Mouse (Mus musculus) frontal cortex, postnatal 10 days (tissue): Measurements from ENCODE around the gene Cst9.

Experiments
- DNase-seq, 2 experiments: peaks; one replicate each; pipeline ENCODE4 v3.0.0; 2022; ENCODE audit warnings: low spot score in 2 of 2, mixed read lengths in 1 of 2

The Cst9 gene

DNA sequence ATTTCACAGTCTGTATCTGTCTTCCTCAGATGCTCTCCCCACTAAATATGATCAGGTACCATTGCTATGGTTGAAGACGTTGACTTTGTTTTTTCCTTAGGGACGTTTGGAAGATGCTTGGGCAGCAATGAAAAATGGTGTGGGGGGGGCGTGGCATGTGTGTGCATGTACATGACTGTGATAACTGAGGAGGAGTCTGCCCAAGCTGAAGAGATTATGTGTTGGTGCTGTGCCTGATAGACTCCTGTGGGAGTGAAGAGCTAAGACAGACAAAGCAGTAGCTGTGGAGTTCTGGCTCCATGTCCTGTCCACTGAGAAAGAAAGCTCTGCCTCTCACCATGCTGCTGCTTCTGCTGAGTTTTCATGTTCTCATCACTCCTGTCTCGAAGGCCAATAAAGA lies at the start of gene Cst9:
TSS of gene Cst9 (plus strand) at position 236 of the 400 bp plus-strand sequence.
- no peak for DNase-seq

DNA sequence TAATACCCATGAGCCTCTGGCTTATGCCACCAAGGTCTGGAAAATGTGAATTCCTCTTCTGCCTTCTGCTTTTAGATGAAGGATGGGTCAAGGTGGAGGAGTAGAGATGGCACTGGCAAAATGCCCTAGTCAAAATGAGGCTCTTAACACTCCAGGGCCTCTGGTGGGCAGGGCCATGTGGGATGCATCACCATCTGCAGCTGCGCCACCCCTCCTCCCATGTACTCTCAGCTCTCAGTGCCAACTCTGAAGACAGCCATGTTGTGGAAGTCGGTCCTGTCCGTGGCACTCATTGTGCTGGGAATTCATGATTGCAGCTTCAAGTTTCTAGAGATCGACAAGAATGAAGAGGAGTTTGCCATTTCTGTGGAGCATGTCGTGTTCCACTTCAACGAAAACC lies 45.8 kb upstream of the Cst9 start, which contains the start of gene Cst12:
TSS of gene Cst12 (plus strand) at position 220 of the 400 bp plus-strand sequence.
- DNase-seq, result no peak

DNA sequence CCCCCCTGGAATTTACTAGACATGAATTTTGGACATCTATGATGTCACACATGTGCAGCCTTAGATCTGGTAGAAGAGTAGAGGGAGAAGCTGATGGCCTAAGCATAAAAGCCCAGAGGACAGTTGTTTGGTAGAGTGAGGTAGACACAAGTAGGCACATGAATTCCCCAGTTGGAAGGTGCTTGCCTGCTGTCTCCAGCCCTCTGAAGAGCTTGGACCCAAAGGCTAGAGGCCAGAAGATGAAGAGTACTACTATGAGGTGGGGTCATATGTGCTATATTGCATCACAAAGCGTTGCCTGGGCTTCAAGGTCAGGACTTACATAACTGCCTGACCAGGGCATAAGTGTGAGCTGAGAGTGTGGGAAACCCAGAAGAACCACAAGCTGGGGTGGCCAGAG lies 36.5 kb upstream of the Cst9 start, which contains the start of gene Cst8:
TSS of gene Cst8 (plus strand) at position 301 of the 400 bp plus-strand sequence.
- DNase-seq, result no peak

DNA sequence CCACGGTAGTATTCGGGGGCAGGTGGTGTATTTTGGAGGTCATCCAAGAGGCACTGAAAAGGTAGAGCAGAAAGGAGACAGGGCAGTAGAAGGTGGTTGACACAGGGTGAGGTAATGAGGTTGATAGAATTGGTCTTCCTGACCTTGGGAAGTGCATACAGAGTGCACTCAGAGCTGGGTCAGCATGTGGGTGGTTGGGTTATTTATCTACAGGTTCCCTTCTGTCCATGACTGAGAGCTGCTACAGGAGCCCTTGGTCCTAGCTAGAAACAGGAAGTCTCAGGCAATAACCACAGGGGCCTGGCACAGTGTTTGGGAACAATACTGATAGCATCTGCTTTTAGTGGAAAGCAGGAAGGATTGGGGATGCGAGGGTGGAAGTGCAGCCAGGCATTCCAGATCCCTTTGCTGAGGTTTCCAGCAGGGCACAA lies 33.4 kb upstream of the Cst9 start:
- DNase-seq, result no peak

DNA sequence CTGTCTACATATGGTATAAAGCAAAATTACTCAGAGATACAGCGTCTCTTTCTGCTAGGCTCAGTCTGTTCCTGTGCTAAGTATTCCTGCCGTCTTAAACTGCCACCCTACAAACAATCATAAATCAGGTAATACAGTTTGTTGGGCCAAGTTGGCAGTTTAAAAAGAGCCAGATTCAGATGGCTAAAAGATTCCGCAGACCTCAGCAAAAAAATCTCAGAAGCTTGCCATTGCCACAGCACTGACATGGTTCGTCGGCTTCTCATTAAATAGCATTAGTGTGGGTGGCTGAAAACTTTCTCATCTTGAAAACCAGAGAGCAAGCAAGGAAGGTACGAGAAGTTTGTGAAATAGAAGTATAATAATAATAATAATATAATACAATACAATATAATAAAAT lies 28.3 kb upstream of the Cst9 start:
- no peak for DNase-seq

DNA sequence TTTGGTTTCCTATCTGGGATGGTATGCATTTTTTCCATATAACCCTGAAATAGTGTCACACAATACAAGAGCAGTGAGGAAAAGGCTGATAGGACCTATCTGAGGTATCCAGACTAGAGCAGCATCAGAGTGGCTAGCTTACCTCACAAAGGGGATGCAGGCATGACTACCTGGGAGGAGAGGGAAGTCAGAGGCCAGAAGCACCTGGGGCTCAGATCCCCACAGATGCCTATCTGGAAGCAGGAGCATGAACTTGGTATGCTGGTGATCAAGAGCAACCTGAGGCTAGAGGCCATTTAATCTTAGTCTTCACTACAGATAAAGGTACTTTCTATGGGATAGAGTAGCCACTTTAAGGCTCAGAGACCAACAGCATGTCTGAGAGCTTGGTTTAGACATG lies 15.0 kb upstream of the Cst9 start, which contains the start of gene Cst13:
TSS of gene Cst13 (plus strand) at position 173 of the 400 bp plus-strand sequence.
- no peak for DNase-seq

DNA sequence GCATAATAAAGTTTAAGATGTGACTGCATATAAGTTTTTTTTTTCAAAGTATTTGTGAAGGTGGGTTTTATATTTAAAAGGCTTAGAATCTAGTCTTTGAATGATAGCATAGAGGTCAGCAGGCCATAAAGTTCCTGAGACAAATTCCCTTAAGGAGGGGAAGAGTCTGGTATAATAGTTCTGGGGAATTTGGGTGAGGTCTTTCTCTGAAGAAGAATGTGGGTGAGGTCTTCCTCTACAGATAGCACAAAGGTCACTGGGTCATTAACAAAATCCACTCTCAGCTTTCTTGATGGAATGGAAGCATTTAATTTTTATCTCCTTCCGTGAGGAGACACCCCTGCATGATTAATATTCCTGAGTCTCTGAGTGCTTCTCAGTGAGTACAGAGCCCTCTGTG lies 9.0 kb upstream of the Cst9 start:
- no peak for DNase-seq

DNA sequence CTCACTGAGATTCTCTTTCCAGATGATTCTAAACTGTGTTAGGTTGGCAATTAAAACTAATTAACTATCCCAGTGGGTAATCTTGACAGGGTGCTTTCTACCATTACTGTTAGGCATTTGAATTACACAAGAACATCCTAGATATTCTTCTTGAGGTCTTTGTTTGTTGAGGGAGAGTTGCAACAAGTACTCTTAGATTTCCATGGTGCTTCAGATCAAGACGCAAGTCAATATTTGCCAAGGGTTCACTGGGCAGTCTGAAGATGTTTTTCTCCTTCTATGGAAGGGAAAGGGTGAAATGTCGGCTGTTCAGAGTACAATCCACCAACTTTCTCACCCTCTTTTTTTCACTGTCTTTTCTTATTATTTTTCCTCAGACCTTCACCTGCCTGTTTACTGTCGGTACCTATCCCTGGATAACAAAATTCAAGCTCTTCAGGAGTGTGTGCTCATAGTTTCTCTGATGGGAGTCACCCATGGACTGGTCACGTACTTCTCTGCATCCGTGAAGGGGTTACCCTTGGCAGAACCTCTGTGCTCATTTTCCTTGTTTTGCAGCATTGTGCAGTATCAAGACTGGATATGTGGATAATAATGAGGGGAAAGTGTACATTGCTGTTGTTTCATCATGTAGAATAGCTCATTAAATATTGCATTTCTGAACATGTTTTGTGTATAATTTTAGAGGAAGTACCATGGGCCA lies 3.3 kb downstream of the Cst9 start:
- DNase-seq, result no peak

DNA sequence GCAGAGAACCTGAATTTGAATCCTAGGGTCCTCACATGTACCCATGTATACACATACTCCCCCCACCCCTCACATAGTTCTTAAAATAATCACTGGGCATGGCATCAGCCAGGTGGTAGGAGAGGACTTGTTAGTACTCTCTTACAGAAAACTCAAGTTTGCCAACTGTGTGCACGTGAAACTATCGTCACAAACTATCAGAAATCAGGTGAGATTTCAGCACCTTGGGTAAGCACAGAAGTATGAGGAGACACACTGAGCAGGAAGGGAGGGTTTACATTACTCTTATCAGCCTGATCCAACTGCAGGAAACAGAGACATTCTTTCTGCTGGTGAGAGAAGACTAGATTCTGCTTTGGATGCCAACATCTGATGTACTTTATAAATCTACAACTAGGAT lies 4.3 kb downstream of the Cst9 start:
- DNase-seq, result no peak

DNA sequence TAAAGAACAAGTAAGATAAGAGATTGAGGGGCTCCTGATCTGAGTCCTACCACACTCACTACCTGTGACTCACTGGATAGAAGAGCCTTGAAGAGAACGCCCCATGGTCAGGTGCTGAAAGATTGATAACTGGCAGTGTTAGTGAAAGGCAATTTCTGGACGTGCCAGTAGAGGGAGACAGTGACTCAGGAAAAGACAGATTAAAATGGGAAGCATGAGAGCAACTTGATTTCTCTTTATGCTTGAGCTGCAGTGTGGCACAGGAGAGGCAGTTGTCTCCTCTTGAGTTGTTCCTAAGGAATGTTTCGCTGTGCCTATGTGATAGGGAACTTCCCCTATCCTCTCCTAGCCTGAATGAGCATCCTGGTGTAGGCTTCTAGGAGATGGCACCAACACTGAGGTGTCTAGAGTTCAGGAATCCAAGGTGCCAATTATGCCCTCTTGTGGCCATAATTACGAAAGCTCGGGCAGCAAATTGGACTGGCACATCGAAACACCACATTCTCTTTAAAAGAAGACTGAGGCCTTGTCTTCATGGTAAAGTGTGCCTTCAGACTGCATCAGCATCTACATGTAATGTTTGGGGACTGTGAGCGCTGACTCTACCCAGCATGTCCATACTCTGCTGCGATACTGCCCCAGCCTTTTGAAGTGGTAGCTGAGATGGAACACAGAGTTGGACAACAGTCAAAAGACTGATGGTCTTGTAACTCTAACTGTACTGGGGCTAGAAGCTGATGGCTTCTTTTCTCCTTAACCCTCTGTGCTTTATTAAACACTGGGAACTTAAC lies 16.4 kb downstream of the Cst9 start:
- DNase-seq, result peak; percentile 57 to 75

DNA sequence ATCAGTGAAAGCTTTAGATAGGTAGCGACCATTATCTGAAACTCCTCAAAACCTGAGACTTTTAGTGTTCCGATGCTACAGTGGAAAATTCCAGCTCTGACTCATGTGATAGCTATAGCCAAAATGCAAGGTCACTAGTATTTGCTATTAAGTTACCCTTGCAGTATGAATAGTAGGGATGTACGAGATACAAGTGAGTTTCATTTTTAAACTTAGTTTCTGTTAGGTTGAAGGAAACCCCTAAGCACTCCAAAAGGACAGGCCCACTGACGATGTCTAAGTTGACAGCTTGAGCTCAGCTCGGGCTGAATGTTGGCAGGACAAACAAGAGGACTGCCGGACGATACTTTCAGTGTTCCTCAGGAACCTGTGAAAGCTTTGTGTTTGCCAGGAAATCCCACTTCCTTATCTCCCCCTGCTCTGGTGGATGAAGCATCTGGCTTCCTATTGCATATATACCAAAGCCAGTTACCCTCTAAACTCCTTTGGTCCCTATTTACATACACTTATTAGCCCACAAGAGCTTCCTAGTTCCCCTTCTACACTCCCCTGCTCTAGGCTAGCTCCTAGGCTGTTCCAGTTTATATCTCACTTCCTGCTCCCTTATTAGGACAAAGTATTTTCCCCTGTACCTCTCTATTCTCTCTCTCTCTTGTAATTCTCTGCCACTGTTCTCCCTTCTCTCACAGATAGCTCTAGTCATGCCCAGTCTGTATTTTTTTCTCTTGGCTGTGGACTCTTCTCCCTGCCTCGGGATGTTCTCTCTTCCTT lies 21.9 kb downstream of the Cst9 start:
- DNase-seq, result no peak

DNA sequence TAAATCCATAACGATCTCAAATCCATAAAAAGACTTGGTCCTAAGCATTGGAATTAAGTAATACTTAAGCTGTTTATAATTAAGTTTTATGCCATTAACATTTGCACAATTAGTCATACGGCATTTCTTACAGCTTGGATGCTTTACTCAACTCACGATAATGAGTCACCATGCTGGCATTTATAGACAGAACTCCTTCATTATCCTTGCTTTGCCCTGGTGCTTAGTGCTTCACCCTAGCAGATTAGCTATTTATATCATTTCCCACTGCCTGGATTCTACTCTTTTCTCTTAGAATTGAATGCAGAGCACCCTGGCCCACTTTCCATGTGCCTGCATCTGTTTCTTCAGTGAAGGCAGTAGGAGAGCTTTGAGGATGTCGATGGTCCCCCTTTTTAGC lies 22.6 kb downstream of the Cst9 start:
- no peak for DNase-seq

DNA sequence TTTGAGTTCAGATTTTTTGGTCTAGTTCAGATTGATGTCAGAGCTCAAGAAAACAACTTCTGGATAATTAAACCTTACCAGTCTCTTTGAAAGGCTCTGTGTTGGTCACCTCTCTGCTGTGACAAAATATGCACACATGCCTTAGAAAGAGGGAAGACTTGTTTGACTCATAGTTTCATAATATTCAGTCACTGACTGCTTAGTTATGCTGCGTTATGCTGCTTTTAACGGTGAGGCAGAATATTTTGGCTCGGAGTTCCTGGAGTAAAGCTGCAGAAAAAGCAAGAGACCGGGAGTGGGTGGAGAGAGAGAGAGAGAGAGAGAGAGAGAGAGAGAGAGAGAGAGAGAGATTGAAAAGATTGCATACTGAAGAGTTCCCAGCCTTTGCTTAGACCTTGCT lies 26.0 kb downstream of the Cst9 start:
- no peak for DNase-seq

DNA sequence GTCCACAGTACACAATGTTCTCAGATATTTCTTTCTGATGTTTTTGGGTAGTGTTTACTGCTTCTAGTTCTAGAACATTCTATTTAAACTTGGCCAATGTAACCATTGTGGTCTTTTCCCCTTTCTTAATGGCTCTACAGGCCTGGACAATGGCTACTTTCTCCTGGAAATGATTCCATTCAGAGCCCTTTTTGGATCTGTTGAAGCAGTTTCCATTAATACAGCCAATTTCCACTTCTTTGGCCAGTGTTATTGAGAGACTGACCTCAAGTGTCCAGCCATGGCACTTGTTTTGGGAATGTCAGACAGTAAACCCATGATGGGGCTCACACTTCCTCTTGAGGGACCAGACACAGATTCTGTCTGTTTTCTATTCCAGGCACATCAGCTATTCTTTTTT lies 26.7 kb downstream of the Cst9 start:
- no peak for DNase-seq

DNA sequence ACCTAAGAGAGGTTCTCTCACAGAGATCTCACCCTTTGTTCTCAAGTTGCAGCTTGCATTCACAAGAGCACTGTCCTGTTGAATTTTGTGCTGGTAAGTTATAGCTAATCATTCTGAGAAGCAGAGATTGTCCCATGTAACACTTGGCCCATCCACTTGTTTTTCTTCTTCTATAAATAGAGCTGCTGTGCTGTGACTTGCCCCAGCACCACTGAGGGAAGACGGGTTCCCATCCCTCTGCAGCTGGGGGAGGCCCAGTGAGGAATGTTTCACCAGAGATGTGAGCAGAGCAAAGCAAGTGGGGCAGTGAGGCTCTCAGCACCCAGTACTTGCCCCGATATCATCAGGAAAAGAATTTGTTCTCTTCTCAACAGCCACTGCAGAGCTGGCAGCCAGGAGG lies 30.0 kb downstream of the Cst9 start, which contains the start of gene 9230104L09Rik:
TSS of gene 9230104L09Rik (minus strand) at position 73 of the 400 bp plus-strand sequence.
- no peak for DNase-seq

DNA sequence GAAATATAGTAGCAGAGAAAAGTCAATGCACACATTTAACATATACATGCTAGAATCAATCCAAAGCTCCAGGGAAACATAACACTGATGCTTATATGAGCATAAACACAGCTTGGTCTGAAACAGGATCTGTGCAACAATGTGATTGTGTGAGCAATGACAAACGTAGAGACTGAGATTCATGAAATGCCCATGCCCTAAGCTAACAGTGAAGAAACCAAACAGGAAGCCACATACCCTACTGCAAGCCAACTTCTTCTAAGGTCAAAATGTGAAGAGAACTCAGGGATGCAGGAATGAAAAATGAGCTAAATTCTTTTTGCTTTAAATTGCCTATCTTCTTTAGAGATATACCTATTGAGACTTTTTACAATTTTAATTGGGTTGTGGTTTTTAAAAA lies 34.0 kb downstream of the Cst9 start:
- DNase-seq, result no peak

DNA sequence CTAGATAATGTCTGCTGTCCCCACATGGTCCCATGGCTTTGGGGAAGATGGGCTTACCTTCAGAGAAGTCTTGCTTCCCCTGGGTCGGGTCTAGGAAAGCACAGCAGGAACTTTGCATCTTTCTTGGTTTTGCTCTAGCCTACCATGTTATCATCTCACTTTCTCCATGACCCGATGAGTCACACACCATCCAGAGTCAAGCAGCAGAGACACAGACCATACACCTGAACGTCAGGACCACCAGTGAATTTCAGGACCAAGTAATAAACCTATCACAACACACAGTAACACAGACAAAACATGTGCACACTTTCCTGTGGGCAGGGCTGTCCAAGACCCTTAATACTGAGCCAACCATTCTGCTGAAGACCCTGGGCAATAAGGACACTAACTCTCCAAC lies 35.6 kb downstream of the Cst9 start:
- no peak for DNase-seq

DNA sequence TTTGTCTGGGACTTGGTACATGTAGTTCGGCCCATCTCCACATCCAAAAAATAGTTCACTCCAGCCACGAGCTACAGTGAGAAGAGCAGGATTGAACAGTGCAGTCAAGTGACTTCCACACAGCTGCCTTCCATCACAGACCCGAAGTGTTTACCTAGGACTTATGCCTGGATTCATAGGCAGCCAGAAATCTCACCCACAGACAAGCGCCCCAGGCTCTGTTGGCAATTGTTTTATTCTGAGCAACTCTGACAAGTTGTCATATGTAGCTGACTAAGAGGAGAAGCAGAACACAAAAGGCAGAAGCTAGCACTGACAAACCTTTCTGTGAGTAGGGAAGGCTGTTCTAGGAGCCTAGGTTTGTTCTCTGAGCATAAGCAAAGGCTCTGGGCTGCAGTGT lies 37.9 kb downstream of the Cst9 start:
- DNase-seq, result no peak

DNA sequence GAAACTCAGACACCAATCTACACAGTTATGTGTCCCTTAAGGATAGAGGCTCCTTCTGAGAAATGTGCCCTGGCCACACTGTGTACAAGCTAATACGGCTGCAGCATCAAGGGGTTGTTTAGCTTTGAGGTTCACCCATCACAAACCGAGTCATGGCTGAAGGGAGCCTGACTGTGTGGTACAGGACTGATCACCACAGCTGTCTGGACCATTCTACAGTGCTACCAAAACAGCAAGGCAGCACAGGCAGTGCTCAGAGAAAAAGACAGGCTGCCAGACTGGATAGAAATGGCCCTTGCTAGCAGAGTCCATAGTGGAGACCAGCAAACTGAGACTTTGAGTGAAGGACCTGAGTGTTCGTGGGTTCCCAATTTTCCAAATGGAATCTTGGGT lies 39.3 kb downstream of the Cst9 start:
- DNase-seq, result no peak

DNA sequence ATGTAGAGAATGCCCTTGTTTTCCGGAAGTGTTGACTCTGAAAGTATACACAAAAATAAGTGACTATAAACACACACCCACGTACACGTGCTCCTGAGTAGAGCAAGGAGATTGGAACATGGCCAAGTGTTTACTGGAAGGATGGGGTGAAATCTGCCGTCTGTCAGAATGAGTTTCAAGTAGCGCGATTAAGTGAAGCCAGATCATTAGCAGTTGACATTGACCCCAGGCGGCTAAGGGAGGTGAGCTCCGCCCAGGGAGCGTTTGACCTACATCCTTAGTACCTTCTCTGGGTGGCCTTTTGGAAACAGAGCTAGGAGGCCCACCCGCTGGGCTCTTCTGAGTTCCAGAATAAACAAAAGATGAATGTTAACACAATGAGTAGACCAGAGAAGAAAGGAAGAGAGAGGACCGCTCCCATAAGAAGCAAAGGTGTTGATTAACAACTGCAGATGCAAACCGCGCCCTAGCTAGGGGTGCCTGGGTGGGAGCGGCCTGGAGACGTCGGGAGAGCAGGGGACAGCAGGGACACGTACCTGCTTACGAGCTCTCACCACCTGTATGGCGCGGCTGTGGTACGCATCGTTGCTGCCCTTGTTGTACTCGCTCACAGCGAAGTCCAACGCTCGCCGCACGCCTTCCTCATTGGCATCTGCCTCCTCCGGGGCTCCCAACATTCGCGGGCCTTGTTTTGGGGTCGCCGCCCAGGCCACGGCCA lies 39.8 kb downstream of the Cst9 start:
- no peak for DNase-seq

DNA sequence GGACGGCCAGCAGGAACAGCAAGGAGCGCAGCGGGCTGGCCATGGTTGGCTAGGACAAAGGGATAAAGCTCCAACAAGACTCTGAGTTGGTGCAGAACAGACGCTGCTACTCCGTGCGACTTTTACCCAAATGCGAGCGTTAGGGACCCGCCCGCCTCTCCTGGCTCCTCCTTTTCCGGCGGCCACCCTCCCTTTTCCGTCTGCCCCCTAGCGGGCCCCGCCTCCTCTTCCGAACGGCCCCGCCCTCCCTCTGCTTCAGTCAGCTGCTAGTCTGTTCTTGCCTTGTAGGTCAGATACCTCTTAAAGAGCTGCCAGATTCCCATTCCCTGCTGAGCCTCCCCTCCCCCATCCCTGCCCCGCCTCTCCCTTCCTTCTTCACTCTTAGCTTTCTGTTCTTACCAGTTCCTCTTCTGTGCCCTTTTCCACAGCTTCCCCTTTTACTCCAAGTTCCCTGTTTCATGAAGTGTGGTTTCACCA lies 40.4 kb downstream of the Cst9 start, which contains the start of gene Cst3:
TSS of gene Cst3 (minus strand) at position 358 of the 477 bp plus-strand sequence.
- peak; percentile 91 for DNase-seq
